Mouse (Mus musculus) stomach, postnatal 0 days (tissue): ENCODE measurements around the gene Csrp3.

ENCODE experiments used
- CTCF ChIP-seq: IDR thresholded peaks from 2 replicates; pipeline ENCODE4 v1.5.1; 2016; ENCODE audit warnings: antibody characterized with exemption, low read depth, mild to moderate bottlenecking, moderate library complexity
- EP300 ChIP-seq: optimal IDR thresholded peaks from 2 replicates; pipeline ENCODE3; 2016; ENCODE audit warnings: antibody characterized with exemption

DNA sequence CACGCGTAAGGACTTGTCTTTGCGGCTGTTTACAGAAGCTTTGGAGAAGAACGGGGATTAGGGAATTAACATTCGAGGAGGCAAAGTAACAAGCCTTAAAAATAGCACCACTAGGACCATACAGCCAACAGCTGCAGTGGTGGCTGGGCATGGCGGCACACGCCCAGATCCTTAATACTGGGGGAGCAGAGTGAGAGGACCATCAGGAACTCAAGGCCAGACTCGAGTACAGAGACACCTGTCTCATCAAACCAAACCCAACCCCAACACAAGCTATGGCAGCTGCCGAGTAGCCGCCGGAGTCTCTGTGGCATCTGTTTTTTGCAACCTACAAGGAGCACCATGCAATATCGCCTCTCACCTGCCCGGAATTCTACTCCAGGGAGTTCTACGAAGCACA is 27.3 kb upstream of the Csrp3 start:
- TF ChIP-seq CTCF (no peak), EP300 (no peak)
